Mouse (Mus musculus) G1E (cell line): ENCODE measurements around the gene Crb2.

Source experiments
- CTCF ChIP-seq: IDR thresholded peaks from 2 replicates; pipeline ENCODE4 v1.5.1; 2012; ENCODE audit warnings: low read depth, low read length, inconsistent platforms, mixed read lengths
- GATA1 ChIP-seq: IDR thresholded peaks from 2 replicates; pipeline ENCODE4 v1.6.1; 2012; ENCODE audit warnings: borderline replicate concordance, low read length, inconsistent platforms, mixed read lengths
- TAL1 ChIP-seq: conservative IDR thresholded peaks from 2 replicates; pipeline ENCODE4 v1.6.1; 2012; ENCODE audit warnings: low read depth, low read length, inconsistent platforms, mixed read lengths

- TF ChIP-seq GATA1 (no peak), CTCF (no peak), TAL1 (no peak)
Observed at GRCm38 (mm10) chr2:37819526-37820152, 43.6 kb downstream of the Crb2 start.
